Mouse (Mus musculus): Measurements from ENCODE around the gene Prep. TPM values are rescaled to one million over a fixed set of nuclear protein-coding genes. Genes with fewer than 3 reads are reported as not detected.
"Not testable (repeated sequence)": the region's sequence is repeated elsewhere in the genome, so short reads cannot be mapped to it uniquely, and the experiment has no call there.

Prep gene
- polyA plus RNA-seq, 1 experiment, result 5.2 TPM

- Histone ChIP-seq H3K4me1 (ENCODE audit: control insufficient read depth, insufficient read depth, insufficient read length, low read length) (no peaks in the 10 kb centered on the region), H3K4me3 (ENCODE audit: low read depth, low read length) (no peak overlapping the region), H3K27me3 (ENCODE audit: control insufficient read depth, insufficient read depth, low read length) (no peaks in the 10 kb centered on the region), H3K27ac (ENCODE audit: insufficient read depth, low read depth, low read length) (no peak overlapping the region), H3K36me3 (ENCODE audit: control insufficient read depth, insufficient read depth, low read length) (peaks cover 22% of the 10 kb centered on the region)
- no peak for TF ChIP-seq POLR2A (IDR thresholded peaks at IDR 0.05; ENCODE audit: low read depth, low read length)
- TF ChIP-seq CTCF (IDR thresholded peaks at IDR 0.05; ENCODE audit: extremely low read depth, insufficient read length, insufficient replicate concordance, low read depth, low read length), result no peak
- WGBS, result 45% methylated on average over 6 of the region's 6 CpGs
Observed at GRCm38 (mm10) chr10:45146821-45147220, 79.8 kb downstream of the Prep start.

GRCm38 (mm10) chr10:45151137-45151536 is 84.1 kb downstream of the Prep start:
- TF ChIP-seq POLR2A (IDR thresholded peaks at IDR 0.05; ENCODE audit: low read depth, low read length), result no peak
- TF ChIP-seq CTCF (IDR thresholded peaks at IDR 0.05; ENCODE audit: extremely low read depth, insufficient read length, insufficient replicate concordance, low read depth, low read length), result no peak
- peaks cover 59% of the 10 kb centered on the region for H3K36me3 ChIP-seq (ENCODE audit: control insufficient read depth, insufficient read depth, low read length)
- no peaks in the 10 kb centered on the region for H3K27me3 ChIP-seq (ENCODE audit: control insufficient read depth, insufficient read depth, low read length)
- WGBS, result 79% methylated on average over 5 of the region's 5 CpGs
- H3K4me1 ChIP-seq (ENCODE audit: control insufficient read depth, insufficient read depth, insufficient read length, low read length), result no peaks in the 10 kb centered on the region
- no peak overlapping the region for H3K4me3 ChIP-seq (ENCODE audit: low read depth, low read length)
- no peak overlapping the region for H3K27ac ChIP-seq (ENCODE audit: insufficient read depth, low read depth, low read length)

- H3K27me3 ChIP-seq (ENCODE audit: control insufficient read depth, insufficient read depth, low read length), result no peaks in the 10 kb centered on the region
- H3K4me1 ChIP-seq (ENCODE audit: control insufficient read depth, insufficient read depth, insufficient read length, low read length), result no peaks in the 10 kb centered on the region
- no peak overlapping the region for H3K4me3 ChIP-seq (ENCODE audit: low read depth, low read length)
- peaks cover 60% of the 10 kb centered on the region for H3K36me3 ChIP-seq (ENCODE audit: control insufficient read depth, insufficient read depth, low read length)
- H3K27ac ChIP-seq (ENCODE audit: insufficient read depth, low read depth, low read length), result no peak overlapping the region
- 95% methylated on average over 12 of the region's 12 CpGs for WGBS
- TF ChIP-seq CTCF (IDR thresholded peaks at IDR 0.05; ENCODE audit: extremely low read depth, insufficient read length, insufficient replicate concordance, low read depth, low read length) (no peak), POLR2A (IDR thresholded peaks at IDR 0.05; ENCODE audit: low read depth, low read length) (no peak)
Observed at GRCm38 (mm10) chr10:45151771-45152692, 85.0 kb downstream of the Prep start.

GRCm38 (mm10) chr10:45154557-45155060 is 87.6 kb downstream of the Prep start:
- WGBS, result 92% methylated on average over 14 of the region's 14 CpGs
- Histone ChIP-seq H3K27ac (ENCODE audit: insufficient read depth, low read depth, low read length) (no peak overlapping the region), H3K36me3 (ENCODE audit: control insufficient read depth, insufficient read depth, low read length) (peaks cover 76% of the 10 kb centered on the region), H3K27me3 (ENCODE audit: control insufficient read depth, insufficient read depth, low read length) (no peaks in the 10 kb centered on the region), H3K4me1 (ENCODE audit: control insufficient read depth, insufficient read depth, insufficient read length, low read length) (no peaks in the 10 kb centered on the region), H3K4me3 (ENCODE audit: low read depth, low read length) (no peak overlapping the region)
- TF ChIP-seq CTCF (IDR thresholded peaks at IDR 0.05; ENCODE audit: extremely low read depth, insufficient read length, insufficient replicate concordance, low read depth, low read length) (no peak), POLR2A (IDR thresholded peaks at IDR 0.05; ENCODE audit: low read depth, low read length) (no peak)

GRCm38 (mm10) chr10:45165851-45166250 is 98.8 kb downstream of the Prep start:
- no peaks in the 10 kb centered on the region for H3K27me3 ChIP-seq (ENCODE audit: control insufficient read depth, insufficient read depth, low read length)
- WGBS, result 86% methylated on average over 8 of the region's 8 CpGs
- TF ChIP-seq CTCF (IDR thresholded peaks at IDR 0.05; ENCODE audit: extremely low read depth, insufficient read length, insufficient replicate concordance, low read depth, low read length) (no peak), POLR2A (IDR thresholded peaks at IDR 0.05; ENCODE audit: low read depth, low read length) (no peak)

GRCm38 (mm10) chr10:45173927-45174326 is 106.9 kb downstream of the Prep start:
- no peak for TF ChIP-seq POLR2A (IDR thresholded peaks at IDR 0.05; ENCODE audit: low read depth, low read length)
- WGBS, result 80% methylated on average over 8 of the region's 8 CpGs
- Histone ChIP-seq H3K4me3 (ENCODE audit: low read depth, low read length) (no peak overlapping the region), H3K27me3 (ENCODE audit: control insufficient read depth, insufficient read depth, low read length) (no peaks in the 10 kb centered on the region), H3K36me3 (ENCODE audit: control insufficient read depth, insufficient read depth, low read length) (no peaks in the 10 kb centered on the region), H3K4me1 (ENCODE audit: control insufficient read depth, insufficient read depth, insufficient read length, low read length) (no peaks in the 10 kb centered on the region), H3K27ac (ENCODE audit: insufficient read depth, low read depth, low read length) (no peak overlapping the region)

More at GRCm38 (mm10) chr10:45165851-45166250, 98.8 kb downstream of the Prep start:
- H3K36me3 ChIP-seq (ENCODE audit: control insufficient read depth, insufficient read depth, low read length), result no peaks in the 10 kb centered on the region
- no peak overlapping the region for H3K4me3 ChIP-seq (ENCODE audit: low read depth, low read length)
- no peaks in the 10 kb centered on the region for H3K4me1 ChIP-seq (ENCODE audit: control insufficient read depth, insufficient read depth, insufficient read length, low read length)
- no peak overlapping the region for H3K27ac ChIP-seq (ENCODE audit: insufficient read depth, low read depth, low read length)

DNA sequence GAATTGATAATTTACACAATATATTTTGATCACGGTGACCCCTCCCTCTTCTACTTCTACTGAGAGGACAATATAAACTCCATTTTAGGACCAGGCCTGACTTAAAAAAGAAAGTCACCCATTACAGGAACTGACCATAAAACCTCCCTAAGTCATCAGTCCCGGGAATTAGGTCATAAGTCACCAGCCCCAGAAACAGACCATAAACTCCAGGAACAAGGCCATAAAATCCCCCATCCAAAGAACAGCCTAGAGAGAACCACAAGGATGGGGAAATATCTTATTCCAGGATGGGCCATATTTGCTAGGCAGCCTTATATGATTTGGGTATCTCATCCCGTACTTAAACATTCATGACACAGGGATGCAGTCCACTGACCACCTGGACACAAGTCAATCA is 107.3 kb downstream of the Prep start:
- Histone ChIP-seq H3K4me1 (ENCODE audit: control insufficient read depth, insufficient read depth, insufficient read length, low read length) (no peaks in the 10 kb centered on the region), H3K36me3 (ENCODE audit: control insufficient read depth, insufficient read depth, low read length) (no peaks in the 10 kb centered on the region), H3K27ac (ENCODE audit: insufficient read depth, low read depth, low read length) (no peak overlapping the region), H3K4me3 (ENCODE audit: low read depth, low read length) (no peak overlapping the region), H3K27me3 (ENCODE audit: control insufficient read depth, insufficient read depth, low read length) (no peaks in the 10 kb centered on the region)
- no peak for TF ChIP-seq POLR2A (IDR thresholded peaks at IDR 0.05; ENCODE audit: low read depth, low read length)
- TF ChIP-seq CTCF (IDR thresholded peaks at IDR 0.05; ENCODE audit: extremely low read depth, insufficient read length, insufficient replicate concordance, low read depth, low read length), result no peak
- WGBS, result 76% methylated on average over 3 of the region's 3 CpGs

DNA sequence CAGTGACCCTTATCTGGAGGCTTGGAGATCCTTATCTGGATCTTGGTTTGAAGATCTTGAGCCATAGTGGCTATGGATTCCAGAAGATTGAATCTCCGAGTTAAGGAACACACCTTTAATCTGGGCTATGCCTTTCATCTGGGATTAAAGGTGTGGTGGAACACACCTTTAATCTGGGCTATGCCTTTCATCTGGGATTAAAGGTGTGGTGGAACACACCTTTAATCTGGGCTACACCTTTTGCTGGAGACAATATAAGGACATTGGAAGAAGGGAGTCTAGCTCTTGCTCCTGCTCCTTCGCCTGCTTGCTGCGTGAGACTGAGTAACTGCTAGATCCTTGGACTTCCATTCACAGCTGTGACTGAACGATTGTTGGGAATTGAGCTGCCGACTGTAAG is 110.8 kb downstream of the Prep start, which contains the start of gene Popdc3:
Popdc3 (plus strand) TSS at position 301 of the 400 bp plus-strand sequence.
- not testable (repeated sequence) for H3K27me3 ChIP-seq (ENCODE audit: control insufficient read depth, insufficient read depth, low read length); H3K27ac ChIP-seq (ENCODE audit: insufficient read depth, low read depth, low read length); H3K36me3 ChIP-seq (ENCODE audit: control insufficient read depth, insufficient read depth, low read length); H3K4me1 ChIP-seq (ENCODE audit: control insufficient read depth, insufficient read depth, insufficient read length, low read length); H3K4me3 ChIP-seq (ENCODE audit: low read depth, low read length)
- 69% methylated on average over 1 of the region's 5 CpGs for WGBS

Measured in small intestine, adult 2 months (tissue).